Mouse (Mus musculus) kidney, adult 2 months (tissue): ENCODE data around the gene Macrod2.

ENCODE experiments used
- CTCF ChIP-seq: fragments of 200-500 bp; conservative IDR thresholded peaks from 2 replicates; pipeline ENCODE4 v1.5.1; 2011; ENCODE audit warnings: low read depth, mild to moderate bottlenecking, control low read depth, low read length, moderate library complexity, mixed read lengths; ENCODE audit not compliant: insufficient read depth, insufficient read length
- POLR2A ChIP-seq: fragments of 200-500 bp; IDR thresholded peaks from one replicate; pipeline ENCODE4 v1.6.1; 2011; ENCODE audit warnings: low read depth, low read length, control low read depth

DNA sequence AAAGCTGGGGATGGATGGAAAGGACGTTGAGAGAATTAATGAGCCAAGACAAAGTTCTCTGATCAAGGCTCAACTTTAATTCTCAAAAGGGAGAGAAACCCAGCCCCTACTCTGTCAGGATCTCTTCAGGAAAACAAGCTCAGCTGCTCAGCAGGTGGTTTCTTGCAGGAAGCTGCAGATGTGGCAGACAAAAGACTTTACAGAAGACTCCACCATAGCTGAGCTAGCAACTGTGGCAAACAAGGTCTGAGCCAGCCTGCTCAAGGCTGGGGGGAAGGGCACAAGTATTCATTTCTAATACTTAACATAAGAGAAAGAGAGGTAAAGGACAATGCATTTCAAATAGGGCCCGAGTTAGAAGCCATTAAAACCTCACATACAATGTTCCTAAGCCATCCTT, 1013.7 kb downstream of the Macrod2 start:
- no peak for TF ChIP-seq CTCF
- TF ChIP-seq POLR2A: no peak
